Mouse (Mus musculus): ENCODE measurements at regions not wholly inside any gene's neighbourhood (a gene's known extent, or its start where the extent isn't known, plus 50 kb on each side); places are given as distances from the start of the nearest gene placed in this dataset.

GRCm38 (mm10) chr4:45746451-45746850, 52.4 kb upstream of the Aldh1b1 start:
- DNase-seq (ENCODE audit: low spot score in 2 of 2): no peak

- DNase-seq (ENCODE audit: low spot score in 2 of 2): no peak
Measured at GRCm38 (mm10) chr4:45745746-45746145, 53.1 kb upstream of the Aldh1b1 start.

GRCm38 (mm10) chr4:45744849-45745407, 53.9 kb upstream of the Aldh1b1 start:
- DNase-seq (ENCODE audit: low spot score in 2 of 2): no peak

DNA sequence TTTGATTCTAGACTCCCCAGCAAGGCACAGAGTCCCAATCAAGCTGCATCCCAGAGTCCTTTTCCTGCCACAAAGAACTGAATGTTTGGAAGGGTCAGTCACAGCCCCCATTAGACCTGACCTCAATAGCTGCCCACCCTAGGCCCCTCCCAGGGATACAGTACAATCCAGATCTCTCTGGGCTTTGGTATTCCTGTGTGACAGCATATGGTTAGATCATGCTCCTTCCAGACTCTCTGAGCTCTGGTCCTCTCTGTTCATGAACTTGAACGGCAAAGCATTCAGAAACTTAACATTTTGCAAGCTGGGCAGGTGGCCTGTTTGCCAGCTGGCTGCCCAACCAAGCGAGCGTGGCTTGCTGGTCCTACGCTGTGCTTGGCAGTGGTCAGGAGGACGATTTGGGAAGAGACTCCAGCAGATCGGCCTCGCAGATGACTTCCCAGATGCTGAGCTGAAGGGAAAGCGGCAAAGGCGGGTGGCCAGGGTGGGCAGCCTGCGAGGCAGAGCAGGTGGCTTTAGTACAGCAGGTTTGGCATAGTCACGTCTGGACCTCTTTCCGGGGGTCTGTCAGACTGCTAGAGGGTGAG, 58.0 kb upstream of the Aldh1b1 start:
- DNase-seq (ENCODE audit: low spot score in 2 of 2): no peak

- no peak for DNase-seq (ENCODE audit: low spot score in 2 of 2)
Measured at GRCm38 (mm10) chr4:45740319-45740718, 58.5 kb upstream of the Aldh1b1 start.

DNA sequence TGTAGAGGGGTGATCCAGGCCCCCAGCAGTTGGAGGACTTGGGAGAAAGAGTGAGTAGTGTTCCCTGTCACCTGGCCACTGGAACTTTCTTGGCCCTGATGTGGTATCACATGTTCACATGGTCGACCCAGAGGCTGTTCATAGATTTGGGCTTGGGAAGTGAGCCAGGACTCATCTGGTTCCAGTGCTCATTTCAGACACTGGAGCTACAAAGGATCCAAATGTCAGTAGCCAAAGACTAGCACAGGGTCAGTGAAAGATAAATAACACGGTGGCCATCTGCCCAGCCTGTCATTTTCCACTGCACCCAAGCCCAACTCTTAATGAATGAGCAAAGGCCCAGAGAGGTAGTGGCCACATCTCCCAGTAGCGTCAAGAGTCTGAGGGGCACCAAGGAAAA, 59.1 kb upstream of the Aldh1b1 start:
- no peak for DNase-seq (ENCODE audit: low spot score in 2 of 2)

DNA sequence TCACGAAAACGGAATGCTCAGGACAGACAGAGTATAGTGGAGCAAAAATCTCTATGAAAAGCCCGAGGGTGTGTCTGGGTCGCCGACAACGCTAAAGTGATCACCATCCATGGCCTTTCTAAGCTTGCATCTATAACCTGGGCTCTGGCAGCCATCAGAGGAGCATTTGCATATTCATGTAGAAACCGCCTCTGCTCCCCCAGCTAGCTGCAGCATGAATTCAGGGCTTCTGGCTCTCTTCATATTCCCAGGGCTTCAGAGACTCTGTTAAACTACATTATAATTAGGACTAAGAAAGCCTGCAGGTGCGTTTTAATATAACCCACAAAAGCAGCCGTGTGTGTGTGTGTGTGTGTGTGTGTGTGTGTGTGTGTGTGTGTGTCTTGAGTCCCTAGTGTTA, 59.7 kb upstream of the Aldh1b1 start:
- DNase-seq (ENCODE audit: low spot score in 2 of 2): no peak

- DNase-seq (ENCODE audit: low spot score in 2 of 2): no peak
Measured at GRCm38 (mm10) chr4:45738746-45739145, 60.1 kb upstream of the Aldh1b1 start.

GRCm38 (mm10) chr4:45736215-45736815, 62.5 kb upstream of the Aldh1b1 start:
- no peak for DNase-seq (ENCODE audit: low spot score in 2 of 2)

GRCm38 (mm10) chr4:45734011-45734410, 64.8 kb upstream of the Aldh1b1 start:
- DNase-seq (ENCODE audit: low spot score in 2 of 2): no peak

DNA sequence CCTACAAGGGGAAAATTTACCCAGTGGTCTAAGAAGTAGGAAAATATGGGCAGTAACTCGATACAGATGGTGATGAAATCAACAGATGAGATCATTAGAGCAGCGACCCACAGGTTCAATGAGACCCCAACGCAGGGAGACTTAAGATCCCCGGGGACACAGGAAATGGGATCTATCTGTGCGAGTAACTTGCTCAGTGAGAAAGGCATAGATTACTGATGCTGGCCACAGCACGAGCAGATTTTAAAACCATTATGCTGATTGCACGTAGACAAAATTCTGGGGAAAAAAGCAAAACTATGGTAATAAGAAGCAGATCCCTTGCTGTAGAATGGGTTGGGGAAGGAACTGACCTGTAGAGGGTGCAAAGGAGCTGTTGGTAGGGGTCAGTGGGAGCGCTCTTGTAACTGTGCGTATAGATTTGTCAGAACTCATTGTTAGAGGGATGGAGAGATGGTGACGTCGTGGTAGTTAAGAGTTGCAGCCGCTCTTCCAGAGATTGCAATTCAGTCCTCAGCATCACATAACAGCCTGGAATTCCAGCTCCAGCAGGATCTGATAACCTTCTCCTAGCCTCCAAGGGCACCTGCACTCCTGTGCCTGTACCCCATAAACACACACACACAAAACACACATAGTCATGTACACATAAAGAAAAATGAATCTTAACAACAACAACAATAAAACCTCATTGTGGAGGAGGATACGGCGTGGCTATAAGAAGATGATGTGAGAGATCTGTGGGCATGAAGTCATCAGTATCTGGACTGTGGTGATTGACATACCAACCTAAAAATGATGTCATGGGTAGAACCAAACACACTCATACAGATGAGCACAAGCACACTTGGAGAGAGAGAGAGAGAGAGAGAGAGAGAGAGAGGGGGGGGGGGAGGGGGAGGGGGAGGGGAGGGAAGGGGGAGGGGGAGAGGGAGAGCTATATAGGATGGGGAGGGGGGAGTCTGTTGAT, 67.7 kb upstream of the Aldh1b1 start:
- DNase-seq (ENCODE audit: low spot score in 2 of 2): no peak

DNA sequence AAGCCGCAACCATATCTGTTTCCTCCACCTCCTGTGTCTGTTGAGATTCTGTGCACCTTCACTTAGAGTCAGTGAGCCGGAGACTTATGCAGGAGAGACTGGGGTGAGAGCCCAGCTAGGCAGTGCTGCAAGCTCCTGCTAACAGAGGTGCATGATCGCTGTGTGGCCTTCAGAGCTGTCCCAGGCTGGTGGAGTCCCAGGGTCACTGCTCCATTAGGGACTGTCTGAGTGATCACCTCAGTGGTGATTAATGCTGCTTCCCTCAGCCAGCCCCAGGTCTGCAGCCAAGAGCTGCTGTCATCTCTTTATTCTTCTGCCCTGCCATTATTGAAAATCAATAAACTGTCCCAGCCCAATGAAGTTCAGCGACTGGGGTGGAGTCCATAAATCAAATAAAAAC, 69.0 kb upstream of the Aldh1b1 start:
- DNase-seq (ENCODE audit: low spot score in 2 of 2): no peak

GRCm38 (mm10) chr4:45728825-45729224, 70.0 kb upstream of the Aldh1b1 start:
- DNase-seq (ENCODE audit: low spot score in 2 of 2): no peak

- DNase-seq (ENCODE audit: low spot score in 2 of 2): no peak
Measured at GRCm38 (mm10) chr4:45727915-45728314, 70.9 kb upstream of the Aldh1b1 start.

GRCm38 (mm10) chr4:45727474-45727873, 71.3 kb upstream of the Aldh1b1 start:
- no peak for DNase-seq (ENCODE audit: low spot score in 2 of 2)

DNA sequence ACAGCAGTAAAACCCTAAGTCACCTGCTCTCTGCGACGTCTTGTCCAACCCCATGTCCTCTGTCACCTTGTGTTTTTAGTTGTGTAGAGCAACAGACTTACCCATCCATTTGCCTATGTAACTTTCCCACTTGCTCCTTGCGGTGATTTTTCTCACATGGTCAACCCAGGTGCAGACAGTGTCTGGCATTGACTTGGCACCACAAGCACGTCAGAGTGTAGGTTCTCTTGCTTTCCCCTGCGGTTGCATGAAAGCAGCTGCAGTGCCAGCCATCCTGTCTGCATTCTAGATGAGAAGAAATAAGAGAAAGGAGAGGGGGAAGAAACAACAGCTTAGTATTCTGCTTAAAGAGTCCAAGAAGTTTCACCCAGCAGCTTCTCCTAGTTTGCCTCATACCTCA, 72.0 kb upstream of the Aldh1b1 start:
- no peak for DNase-seq (ENCODE audit: low spot score in 2 of 2)

- no peak for DNase-seq (ENCODE audit: low spot score in 2 of 2)
Measured at GRCm38 (mm10) chr4:45725055-45725910, 73.5 kb upstream of the Aldh1b1 start.

- no peak for DNase-seq (ENCODE audit: low spot score in 2 of 2)
Measured at GRCm38 (mm10) chr4:45720352-45720751, 78.5 kb upstream of the Aldh1b1 start.

- DNase-seq (ENCODE audit: low spot score in 2 of 2): no peak
Measured at GRCm38 (mm10) chr4:45719564-45719963, 79.3 kb upstream of the Aldh1b1 start.

DNA sequence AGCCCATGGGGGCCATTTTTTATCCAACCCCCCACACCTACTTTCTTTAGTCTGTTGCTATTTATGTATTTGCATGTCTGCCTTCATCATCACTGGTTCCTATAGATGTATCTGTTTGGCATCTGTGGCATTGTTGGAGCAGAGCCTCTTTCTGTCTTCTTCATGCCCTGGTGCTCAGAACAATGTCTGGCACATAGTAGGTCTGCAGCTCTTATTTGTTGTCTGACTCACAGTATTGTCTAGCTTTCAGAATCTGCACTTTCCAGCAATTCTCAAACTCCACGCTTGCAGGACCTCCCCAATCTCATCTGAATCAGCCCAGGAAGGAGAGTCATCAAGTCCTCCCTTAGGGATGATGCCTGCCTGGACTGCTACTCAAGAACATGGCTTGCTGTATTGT, 82.9 kb upstream of the Aldh1b1 start:
- no peak for DNase-seq (ENCODE audit: low spot score in 2 of 2)

- DNase-seq (ENCODE audit: low spot score in 2 of 2): no peak
Measured at GRCm38 (mm10) chr4:45713837-45714508, 84.8 kb upstream of the Aldh1b1 start.

All from urinary bladder, postnatal 4 days (tissue).